Mouse (Mus musculus): Measurements from ENCODE around the gene Acad8.

Acad8 gene

DNA sequence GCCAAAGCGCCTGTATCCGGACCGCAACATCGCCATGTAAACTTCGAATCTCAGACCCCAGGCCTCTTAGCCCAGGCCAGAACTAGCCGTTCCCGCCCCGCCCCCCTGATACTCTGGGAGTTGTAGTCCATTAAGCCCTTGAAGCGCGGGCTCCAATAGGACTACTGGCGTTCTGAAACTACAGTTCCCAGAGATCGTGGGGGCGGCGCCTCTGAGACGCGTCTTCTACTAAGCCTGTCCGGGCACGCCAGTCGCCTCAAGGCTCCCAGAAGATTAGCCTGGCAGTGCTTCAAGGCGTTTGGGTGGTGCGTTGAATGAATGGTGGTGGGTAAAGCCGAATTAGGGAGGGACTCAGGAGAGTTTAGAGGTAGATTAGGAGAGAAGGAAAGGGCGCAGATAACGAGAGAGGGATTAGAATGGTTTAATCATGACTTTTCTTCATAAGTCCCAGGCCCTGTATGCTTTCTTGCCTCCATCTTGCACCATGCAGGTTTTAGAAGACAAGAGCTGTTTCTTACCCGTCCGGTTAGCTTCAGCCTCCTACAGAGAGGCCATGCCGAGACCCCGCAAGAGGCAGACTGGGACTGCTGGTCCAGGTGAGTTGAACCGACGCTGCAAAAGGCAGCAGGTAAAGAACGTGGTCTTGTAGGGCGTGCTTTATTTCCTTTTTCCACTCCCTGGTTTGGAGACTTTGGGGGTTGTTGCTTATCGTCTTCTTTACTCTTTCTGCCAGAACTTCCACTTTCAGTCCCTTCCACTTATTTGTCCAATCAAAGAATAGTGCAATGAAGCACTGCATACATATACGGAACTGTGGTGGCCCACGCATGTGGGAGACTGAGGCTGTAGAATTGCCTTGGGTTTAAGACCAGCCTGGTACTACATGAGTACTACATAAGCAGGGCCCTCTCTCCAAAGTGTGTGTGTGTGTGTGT, at the start of gene Acad8, which contains the start of gene Thyn1:
TSS of gene Acad8 (minus strand) at position 106 of the 935 bp plus-strand sequence.
TSS of gene Thyn1 (plus strand) at position 250 of the 935 bp plus-strand sequence.
- peak; percentile 100 for DNase-seq

GRCm38 (mm10) chr9:27043892-27044291, 44.5 kb upstream of the Acad8 start:
- DNase-seq, result no peak

GRCm38 (mm10) chr9:27030763-27031100, 31.4 kb upstream of the Acad8 start:
- no peak for DNase-seq

DNA sequence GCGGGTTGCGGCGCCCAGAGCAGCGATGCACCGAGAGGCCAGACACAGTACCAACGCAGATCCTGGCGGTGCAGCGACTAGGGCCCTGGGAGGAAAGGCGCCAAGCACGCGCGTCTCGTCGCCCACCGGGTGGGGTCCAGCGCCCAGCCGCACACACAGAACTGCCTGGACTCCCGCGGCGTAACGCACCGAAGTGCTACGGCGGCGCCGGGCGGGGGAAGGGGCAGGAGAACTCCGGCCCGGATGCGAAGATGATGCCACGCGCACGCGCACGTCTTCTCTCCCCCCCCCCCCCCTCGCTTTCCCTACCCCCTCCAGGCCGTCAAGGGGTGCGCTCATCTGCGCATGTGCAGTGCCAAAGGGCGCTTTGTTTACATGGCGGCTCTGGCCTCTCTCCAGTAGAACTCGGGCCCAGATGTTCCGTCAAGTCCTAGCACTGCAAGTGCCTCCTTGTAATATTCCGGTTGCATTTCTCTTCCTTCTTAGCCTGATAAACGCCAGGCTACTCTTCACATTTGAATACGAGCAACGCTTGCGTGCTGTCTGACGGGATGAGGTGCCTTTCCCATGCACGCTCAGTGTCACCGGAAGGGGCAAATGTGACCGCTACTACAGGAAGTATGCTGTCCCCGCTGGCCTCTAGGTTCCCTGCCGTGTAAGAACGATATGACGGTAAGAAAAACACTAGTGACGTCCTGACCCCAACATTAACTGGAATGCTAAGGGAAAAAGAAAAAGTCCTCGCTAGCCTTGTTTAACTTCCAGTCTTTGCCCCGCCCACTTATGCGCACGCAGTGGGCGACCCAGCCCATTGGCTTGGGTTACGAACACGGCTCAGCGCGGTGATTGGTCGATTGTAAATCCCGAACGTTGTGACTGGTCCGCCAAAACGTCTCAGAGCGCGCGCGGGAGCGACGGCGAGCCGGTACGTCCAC, 30.7 kb upstream of the Acad8 start, which contains the start of the genes Vps26b and Ncapd3:
TSS of gene Vps26b (minus strand) at position 238 of the 935 bp plus-strand sequence.
TSS of gene Ncapd3 (plus strand) at position 348 of the 935 bp plus-strand sequence.
- peak; percentile 100 for DNase-seq

- peak; percentile 96 for DNase-seq
These were observed 29.9 kb upstream of the Acad8 start for GRCm38 (mm10) chr9:27029022-27029827.

GRCm38 (mm10) chr9:27026708-27027107, 27.3 kb upstream of the Acad8 start:
- DNase-seq, result no peak

- no peak for DNase-seq
These were observed 24.3 kb upstream of the Acad8 start for GRCm38 (mm10) chr9:27023681-27024080.

- no peak for DNase-seq
These were observed 19.6 kb upstream of the Acad8 start for GRCm38 (mm10) chr9:27018961-27019360.

DNA sequence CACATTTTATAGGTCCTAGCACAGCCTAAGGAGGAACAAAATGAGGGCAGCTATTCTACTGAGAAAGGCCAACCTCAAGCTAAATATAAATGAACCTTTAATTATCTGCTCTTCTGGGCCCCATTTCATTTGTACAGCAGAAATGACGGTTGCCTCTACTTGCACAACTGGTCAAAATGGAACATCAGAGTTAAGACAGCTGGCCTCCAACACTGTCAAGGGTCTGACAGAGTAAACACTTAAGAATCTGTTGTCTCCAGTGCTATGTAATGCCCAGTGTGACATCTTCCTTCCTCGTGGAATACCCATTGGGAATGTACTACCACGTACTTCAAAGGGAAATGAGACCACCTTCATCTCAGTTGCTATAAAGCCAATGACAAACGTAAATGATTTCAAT, 12.2 kb upstream of the Acad8 start:
- DNase-seq, result no peak

DNA sequence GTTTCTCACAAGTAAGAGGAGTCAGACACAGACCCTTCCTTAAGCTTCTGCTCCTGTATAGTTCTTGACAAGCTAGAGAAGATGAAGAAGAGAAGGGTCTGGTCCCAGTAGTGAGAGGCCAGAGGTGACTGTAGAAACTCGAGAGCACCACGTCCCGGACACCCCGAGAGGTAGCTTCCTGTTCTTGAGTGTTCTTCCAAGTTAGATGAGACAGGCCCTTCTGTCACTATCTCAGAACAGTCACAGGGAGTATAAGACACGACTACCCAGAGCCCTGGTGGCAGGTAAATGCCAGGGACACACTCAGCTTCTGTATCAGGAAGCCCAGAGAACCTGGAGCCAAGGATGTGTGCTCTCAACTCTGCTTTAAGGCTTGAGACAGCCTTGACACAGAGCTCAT, 9.9 kb upstream of the Acad8 start:
- no peak for DNase-seq

GRCm38 (mm10) chr9:27006866-27007265, 7.5 kb upstream of the Acad8 start:
- peak; percentile 76 for DNase-seq

DNA sequence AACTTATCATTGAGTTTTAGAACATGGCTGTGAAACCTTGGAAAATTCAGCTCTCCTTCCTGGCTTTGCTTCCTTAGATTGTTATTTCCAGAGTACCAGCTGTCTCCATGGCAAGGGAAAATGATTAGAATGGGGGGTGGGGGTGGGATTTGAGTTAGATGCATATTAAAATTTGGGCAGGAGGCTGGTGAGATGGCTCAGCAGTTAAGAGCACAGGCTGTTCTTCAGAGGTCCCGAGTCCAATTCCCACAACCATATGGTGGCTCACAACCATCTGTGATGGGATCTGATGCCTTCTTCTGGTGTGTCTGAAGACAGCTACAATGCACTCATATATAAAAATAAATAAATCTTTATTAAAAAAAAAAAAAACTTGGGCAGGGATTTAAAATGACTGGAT, 6.6 kb upstream of the Acad8 start:
- peak; percentile 29 for DNase-seq

GRCm38 (mm10) chr9:27005231-27005630, 5.9 kb upstream of the Acad8 start:
- DNase-seq, result peak; percentile 79

DNA sequence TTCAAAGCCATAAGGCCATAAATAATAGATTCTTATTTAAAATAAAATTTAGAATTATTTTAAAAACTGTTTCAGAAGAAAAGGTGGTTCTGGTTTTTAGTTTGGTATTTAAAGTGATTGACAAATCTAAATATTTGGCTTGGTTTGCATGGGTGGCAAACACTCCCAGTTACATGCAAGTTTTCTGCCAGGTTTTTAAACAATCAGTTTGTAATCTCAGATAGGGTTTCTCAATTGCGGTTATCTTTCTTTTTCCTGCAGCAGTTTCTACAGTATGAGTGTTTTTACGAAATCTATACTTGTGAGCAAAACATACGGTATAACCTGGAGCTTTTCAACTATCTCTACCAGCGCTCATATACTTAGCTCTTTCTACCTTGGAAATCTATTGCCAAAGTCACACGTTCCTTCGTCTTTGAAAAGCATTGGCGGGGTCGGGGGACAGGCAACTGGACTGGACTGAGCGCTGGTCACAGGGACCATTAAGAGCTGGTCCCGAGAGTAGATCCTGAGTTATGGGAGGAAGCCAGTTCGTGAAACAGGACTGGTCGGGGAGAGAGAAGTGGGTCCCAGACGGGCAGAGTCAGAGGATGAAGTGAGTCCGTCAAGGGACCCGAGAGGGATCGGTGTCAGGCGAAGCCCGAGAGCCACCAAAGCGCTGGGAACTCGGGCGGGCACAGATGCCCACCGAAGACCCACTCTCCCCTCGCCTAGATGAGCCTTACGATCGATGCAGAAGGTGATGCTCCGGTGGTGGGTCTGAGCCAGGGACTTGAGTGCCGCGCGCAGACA, 501 bp downstream of the Acad8 start:
- DNase-seq, result no peak

DNA sequence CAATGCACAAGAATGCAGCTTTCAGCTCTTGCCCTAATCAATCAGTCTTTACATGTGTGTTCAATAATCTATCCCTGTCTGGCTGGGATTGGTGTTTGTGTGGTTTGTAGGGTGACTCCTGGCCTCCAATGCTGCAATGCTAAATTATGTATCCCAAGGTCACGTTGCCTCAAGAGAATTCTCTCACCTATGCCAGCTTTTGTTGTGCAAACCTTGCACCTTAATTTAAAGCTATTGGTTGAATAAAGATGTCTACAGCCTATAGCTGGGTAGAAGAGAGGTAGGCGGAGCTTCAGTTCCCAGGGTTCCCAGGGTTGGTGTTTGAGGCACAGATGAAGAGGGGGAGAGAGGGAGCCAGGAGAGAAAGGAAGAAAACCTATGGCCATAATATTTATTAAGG, 1.9 kb downstream of the Acad8 start:
- peak; percentile 52 for DNase-seq

DNA sequence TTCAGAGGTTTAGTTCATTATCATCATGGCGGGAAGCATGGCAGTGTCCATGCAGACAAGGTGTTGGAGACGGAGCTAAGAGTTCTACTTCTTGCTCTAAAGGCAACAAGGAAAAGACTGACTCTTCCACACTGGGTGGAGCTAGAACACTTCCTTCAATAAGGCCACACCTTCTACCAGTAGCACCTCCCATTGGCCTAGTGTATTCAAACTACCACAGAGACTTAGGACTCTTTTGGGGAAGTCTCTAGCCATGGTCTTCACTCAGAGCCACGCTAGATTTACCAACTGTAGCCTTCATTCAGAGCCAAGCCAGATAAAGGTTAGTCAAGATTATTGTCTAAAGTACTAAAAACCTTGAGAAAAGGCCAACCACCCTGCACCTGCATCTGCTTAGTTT, 2.3 kb downstream of the Acad8 start:
- peak; percentile 90 for DNase-seq

DNA sequence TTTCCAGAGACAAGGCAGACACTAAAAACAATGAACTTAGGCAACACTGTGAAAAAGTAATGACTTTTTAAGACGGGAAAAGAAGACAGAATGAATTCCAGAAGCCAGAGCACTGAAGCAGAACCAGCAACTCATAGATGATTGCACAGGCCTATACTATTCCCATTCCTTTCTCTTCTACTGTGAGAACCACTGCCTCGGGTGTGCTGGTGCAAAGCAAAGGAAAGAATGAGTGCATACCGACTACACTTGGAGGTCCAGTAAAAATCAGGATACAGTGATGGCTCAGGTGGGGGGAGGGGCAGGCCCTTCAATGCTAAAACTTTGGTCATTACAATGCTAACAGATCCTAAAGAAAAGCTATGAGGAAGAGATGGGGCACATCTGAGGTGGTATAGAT, 5.5 kb downstream of the Acad8 start:
- peak; percentile 71 for DNase-seq

GRCm38 (mm10) chr9:26993118-26993517, 6.2 kb downstream of the Acad8 start:
- peak; percentile 24 for DNase-seq

DNA sequence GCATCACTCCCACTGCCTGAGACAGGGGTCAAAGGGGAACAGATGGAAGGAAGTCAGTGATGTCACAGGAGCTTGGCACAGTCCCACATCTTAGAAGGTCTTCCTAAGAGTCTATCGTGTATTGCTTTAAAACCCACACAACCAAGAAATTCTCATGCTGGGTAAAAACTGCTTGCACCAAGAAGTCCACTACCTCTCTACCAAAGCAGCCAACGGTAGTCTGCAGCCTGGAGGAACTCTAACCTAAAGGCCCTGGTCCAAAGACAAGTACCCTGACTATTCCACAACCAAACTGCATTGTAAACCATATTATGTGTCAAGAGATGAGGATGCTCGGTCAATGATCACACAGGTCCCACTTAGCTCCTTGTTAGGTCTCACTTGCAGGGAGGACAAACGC, 9.2 kb downstream of the Acad8 start:
- DNase-seq, result peak; percentile 83

GRCm38 (mm10) chr9:26985668-26986277, 13.6 kb downstream of the Acad8 start:
- DNase-seq, result peak; percentile 65

GRCm38 (mm10) chr9:26985090-26985613, 14.2 kb downstream of the Acad8 start:
- peak; percentile 74 for DNase-seq

All from heart, adult 11 months (tissue).